Mouse (Mus musculus) large intestine, adult 2 months (tissue): ENCODE data around the gene Ndufs6. TPM values are rescaled to one million over a fixed set of nuclear protein-coding genes. Genes with fewer than 3 reads are reported as not detected.

ENCODE experiments used
- DNase-seq: peaks from one replicate; pipeline ENCODE4 v3.0.0-alpha.2; 2012; ENCODE audit warnings: low read depth, low spot score
- WGBS: fragments of 180-500 bp; shearing (Covaris S2); methylation state at CpG from one replicate; pipeline ENCODE4 v1.1.7; 2018; 5-methylcytosine and 5-hydroxymethylcytosine counted together
- polyA plus RNA-seq: library from polyadenylated mRNA; depleted of rRNA; stranded (reverse); fragments of >200 nt; gene quantifications from 2 replicates; pipeline ENCODE4 v1.2.3, GENCODE M21; 2012

The Ndufs6 gene
- polyA plus RNA-seq, 1 experiment, result 101 TPM

GRCm38 (mm10) chr13:73310183-73310929, 18.0 kb downstream of the Ndufs6 start:
- no peak for DNase-seq
- WGBS, result 39% methylated on average over 8 of the region's 8 CpGs

GRCm38 (mm10) chr13:73306430-73306829, 21.9 kb downstream of the Ndufs6 start:
- WGBS, result 85% methylated on average over 4 of the region's 4 CpGs
- no peak for DNase-seq

GRCm38 (mm10) chr13:73306085-73306410, 22.3 kb downstream of the Ndufs6 start:
- 61% methylated on average over 4 of the region's 4 CpGs for WGBS
- no peak for DNase-seq

GRCm38 (mm10) chr13:73305398-73306084, 22.8 kb downstream of the Ndufs6 start:
- WGBS, result 38% methylated on average over 8 of the region's 8 CpGs
- DNase-seq, result peak; percentile 21

GRCm38 (mm10) chr13:73304729-73305128, 23.6 kb downstream of the Ndufs6 start:
- no peak for DNase-seq
- 54% methylated on average over 6 of the region's 6 CpGs for WGBS

GRCm38 (mm10) chr13:73299322-73299721, 29.0 kb downstream of the Ndufs6 start:
- 88% methylated on average over 5 of the region's 5 CpGs for WGBS
- DNase-seq, result no peak

- 80% methylated on average over 4 of the region's 4 CpGs for WGBS
- DNase-seq, result no peak
Observed at GRCm38 (mm10) chr13:73298717-73299116, 29.6 kb downstream of the Ndufs6 start.

- DNase-seq, result no peak
- 64% methylated on average over 2 of the region's 2 CpGs for WGBS
Observed at GRCm38 (mm10) chr13:73291102-73291501, 37.2 kb downstream of the Ndufs6 start.

- DNase-seq, result no peak
Observed at GRCm38 (mm10) chr13:73290206-73290605, 38.1 kb downstream of the Ndufs6 start.

GRCm38 (mm10) chr13:73283534-73283933, 44.8 kb downstream of the Ndufs6 start:
- 88% methylated on average over 1 of the region's 1 CpGs for WGBS
- no peak for DNase-seq

More at GRCm38 (mm10) chr13:73290206-73290605, 38.1 kb downstream of the Ndufs6 start:
- 40% methylated on average over 6 of the region's 6 CpGs for WGBS

GRCm38 (mm10) chr13:73282407-73282806, 45.9 kb downstream of the Ndufs6 start:
- no peak for DNase-seq
- 87% methylated on average over 2 of the region's 2 CpGs for WGBS

GRCm38 (mm10) chr13:73279196-73279595, 49.1 kb downstream of the Ndufs6 start:
- peak; percentile 73 for DNase-seq
- 18% methylated on average over 1 of the region's 1 CpGs for WGBS

GRCm38 (mm10) chr13:73277797-73278196, 50.5 kb downstream of the Ndufs6 start:
- no peak for DNase-seq
- whole genome bisulfite sequencing, result 4% methylated on average over 1 of the region's 1 CpGs

GRCm38 (mm10) chr13:73277361-73277760, 51.0 kb downstream of the Ndufs6 start:
- DNase-seq, result no peak
- 82% methylated on average over 6 of the region's 6 CpGs for whole genome bisulfite sequencing

- 50% methylated on average over 1 of the region's 1 CpGs for WGBS
- DNase-seq, result no peak
Observed at GRCm38 (mm10) chr13:73273536-73273935, 54.8 kb downstream of the Ndufs6 start.

- no peak for DNase-seq
Observed at GRCm38 (mm10) chr13:73272794-73273282, 55.5 kb downstream of the Ndufs6 start.

- 7% methylated on average over 53 of the region's 53 CpGs for WGBS
- DNase-seq, result no peak
Observed at GRCm38 (mm10) chr13:73271336-73272242, 56.8 kb downstream of the Ndufs6 start.

- WGBS, result 33% methylated on average over 22 of the region's 22 CpGs
Observed at GRCm38 (mm10) chr13:73270451-73271081, 57.8 kb downstream of the Ndufs6 start.

GRCm38 (mm10) chr13:73269891-73270290, 58.5 kb downstream of the Ndufs6 start:
- WGBS, result 53% methylated on average over 3 of the region's 3 CpGs
- no peak for DNase-seq

More at GRCm38 (mm10) chr13:73270451-73271081, 57.8 kb downstream of the Ndufs6 start:
- no peak for DNase-seq
